Mouse (Mus musculus) kidney, embryonic 14.5 days (tissue): Measurements from ENCODE around the gene Gm11027. TPM values are rescaled to one million over a fixed set of nuclear protein-coding genes. Genes with fewer than 3 reads are reported as not detected.
A peak's percentile ranks its signal among the peaks of the same experiment; 100 is the strongest.

Experiments used
- ATAC-seq: fragments of 200-750 bp; cut with Nextera tagmentation; 2 replicates; pipeline ENCODE4 v1.8.0; 2017; ENCODE audit warnings: moderate number of reproducible peaks, mild to moderate bottlenecking, moderate TSS enrichment, moderate library complexity; ENCODE audit not compliant: low FRiP score, low TSS enrichment
- H3K27ac ChIP-seq: fragments of 300-500 bp; sonication (generic); 2 replicates; pipeline ENCODE4 v1.5.1; 2014; ENCODE audit warnings: low read depth, mild to moderate bottlenecking, low read length, moderate library complexity, mixed read lengths
- H3K27me3 ChIP-seq: fragments of 300-500 bp; sonication (generic); 2 replicates; pipeline ENCODE4 v1.6.1; 2014; ENCODE audit warnings: mild to moderate bottlenecking, low read length; ENCODE audit not compliant: control insufficient read depth, insufficient read depth
- H3K36me3 ChIP-seq: fragments of 300-500 bp; sonication (generic); 2 replicates; pipeline ENCODE4 v1.6.1; 2014; ENCODE audit warnings: low read length, mixed read lengths; ENCODE audit not compliant: control insufficient read depth, insufficient read depth
- H3K4me1 ChIP-seq: fragments of 300-500 bp; sonication (generic); 2 replicates; pipeline ENCODE4 v1.6.1; 2014; ENCODE audit warnings: low read length, mixed read lengths; ENCODE audit not compliant: control insufficient read depth, insufficient read depth
- H3K4me2 ChIP-seq: fragments of 300-500 bp; sonication (generic); replicated peaks from 2 replicates; pipeline ENCODE4 v1.6.1; 2014; ENCODE audit warnings: low read depth, mild to moderate bottlenecking, low read length
- H3K4me3 ChIP-seq: fragments of 300-500 bp; sonication (generic); 2 replicates; pipeline ENCODE4 v1.5.1; 2014; ENCODE audit warnings: mild to moderate bottlenecking, low read length
- H3K9ac ChIP-seq: fragments of 300-500 bp; sonication (generic); 2 replicates; pipeline ENCODE4 v1.6.1; 2014; ENCODE audit warnings: low read depth, mild to moderate bottlenecking, low read length, moderate library complexity
- H3K9me3 ChIP-seq: fragments of 300-500 bp; sonication (generic); 2 replicates; pipeline ENCODE4 v1.6.1; 2016; ENCODE audit warnings: low read length; ENCODE audit not compliant: control insufficient read depth
- WGBS: fragments of 180-500 bp; shearing (Covaris S2); extraction: QIAGEN DNeasy Blood & Tissue Kit; methylation state at CpG from one replicate; pipeline ENCODE4 v1.1.7; 2014; 5-methylcytosine and 5-hydroxymethylcytosine counted together
- polyA plus RNA-seq: library from polyadenylated mRNA; unstranded; fragments of >200 nt; fragmentation: Nextera tagmentation; extraction: Ambion mirVana; gene quantifications from 2 replicates; pipeline ENCODE4 v1.2.1, GENCODE M21; 2014

Gene Gm11027
- polyA plus RNA-seq, 1 experiment from 2014 or later = not detected

- no peaks in the 10 kb centered on the region for H3K4me1 ChIP-seq
- H3K4me3 ChIP-seq = no peak overlapping the region
- H3K9me3 ChIP-seq = no peaks in the 10 kb centered on the region
- H3K27ac ChIP-seq = no peak overlapping the region
- no peaks in the 10 kb centered on the region for H3K27me3 ChIP-seq
- no peak overlapping the region for H3K9ac ChIP-seq
- 91% methylated on average over 1 of the region's 1 CpGs for WGBS
- peaks cover 28% of the 10 kb centered on the region for H3K36me3 ChIP-seq
- no peak for ATAC-seq
- H3K4me2 ChIP-seq = no peak overlapping the region
These were observed 30.6 kb upstream of the Gm11027 start for GRCm38 (mm10) chr12:116244601-116245000.

- Histone ChIP-seq H3K4me1 (no peaks in the 10 kb centered on the region), H3K9me3 (no peaks in the 10 kb centered on the region), H3K4me3 (no peak overlapping the region), H3K9ac (no peak overlapping the region), H3K36me3 (peaks cover 14% of the 10 kb centered on the region; the same call in 1 of the 2 replicates), H3K27ac (no peak overlapping the region), H3K27me3 (no peaks in the 10 kb centered on the region), H3K4me2 (no peak overlapping the region)
- WGBS = 69% methylated on average over 8 of the region's 8 CpGs
- ATAC-seq = no peak
These were observed 20.5 kb upstream of the Gm11027 start for GRCm38 (mm10) chr12:116254652-116255051.

GRCm38 (mm10) chr12:116255636-116256035 is 19.6 kb upstream of the Gm11027 start:
- WGBS = 89% methylated on average over 11 of the region's 11 CpGs
- no peak overlapping the region for H3K4me3 ChIP-seq
- no peak overlapping the region for H3K27ac ChIP-seq
- no peak overlapping the region for H3K9ac ChIP-seq
- H3K36me3 ChIP-seq = peaks cover 14% of the 10 kb centered on the region; the same call in 1 of the 2 replicates
- no peak for ATAC-seq
- H3K4me2 ChIP-seq = no peak overlapping the region
- no peaks in the 10 kb centered on the region for H3K9me3 ChIP-seq
- no peaks in the 10 kb centered on the region for H3K4me1 ChIP-seq
- no peaks in the 10 kb centered on the region for H3K27me3 ChIP-seq

GRCm38 (mm10) chr12:116258321-116258720 is 16.9 kb upstream of the Gm11027 start:
- Histone ChIP-seq H3K9me3 (no peaks in the 10 kb centered on the region), H3K27me3 (no peaks in the 10 kb centered on the region), H3K36me3 (0 out of 2 replicates have a peak, but pooled peaks cover 8% of the 10 kb centered on the region), H3K9ac (no peak overlapping the region), H3K4me1 (no peaks in the 10 kb centered on the region), H3K4me2 (no peak overlapping the region), H3K4me3 (no peak overlapping the region), H3K27ac (no peak overlapping the region)
- WGBS = 79% methylated on average over 2 of the region's 2 CpGs
- no peak for ATAC-seq

GRCm38 (mm10) chr12:116262555-116263341 is 12.4 kb upstream of the Gm11027 start, which contains the start of gene Wdr60:
Wdr60 (minus strand) TSS chr12:116263022.
- ATAC-seq = peak; percentile 99
- H3K4me1 ChIP-seq = no peaks in the 10 kb centered on the region
- peak within 1 kb of the TSS; percentile 62 for H3K4me3 ChIP-seq
- H3K27ac ChIP-seq = peak within 1 kb of the TSS; percentile 72; the same call in 1 of the 2 replicates
- H3K9ac ChIP-seq = peak within 1 kb of the TSS; percentile 71
- 4% methylated on average over 39 of the region's 47 CpGs for WGBS
- no peaks in the 10 kb centered on the region for H3K9me3 ChIP-seq
- peak within 1 kb of the TSS; percentile 55 for H3K4me2 ChIP-seq
- no peaks in the 10 kb centered on the region for H3K36me3 ChIP-seq
- H3K27me3 ChIP-seq = no peaks in the 10 kb centered on the region

- Histone ChIP-seq H3K4me2 (no peak overlapping the region), H3K9me3 (no peaks in the 10 kb centered on the region), H3K9ac (no peak overlapping the region), H3K4me3 (no peak overlapping the region), H3K27me3 (no peaks in the 10 kb centered on the region), H3K36me3 (no peaks in the 10 kb centered on the region), H3K27ac (no peak overlapping the region), H3K4me1 (no peaks in the 10 kb centered on the region)
- ATAC-seq = no peak
- WGBS = 92% methylated on average over 2 of the region's 2 CpGs
These were observed 10.4 kb upstream of the Gm11027 start for GRCm38 (mm10) chr12:116264756-116265155.

- H3K4me2 ChIP-seq = no peak overlapping the region
- H3K4me1 ChIP-seq = no peaks in the 10 kb centered on the region
- WGBS = 82% methylated on average over 2 of the region's 2 CpGs
- H3K27ac ChIP-seq = no peak overlapping the region
- H3K27me3 ChIP-seq = no peaks in the 10 kb centered on the region
- no peak for ATAC-seq
- no peaks in the 10 kb centered on the region for H3K9me3 ChIP-seq
- H3K4me3 ChIP-seq = no peak overlapping the region
- no peaks in the 10 kb centered on the region for H3K36me3 ChIP-seq
- no peak overlapping the region for H3K9ac ChIP-seq
These were observed 9.9 kb upstream of the Gm11027 start for GRCm38 (mm10) chr12:116265275-116265674.

- H3K4me3 ChIP-seq = no peak overlapping the region
- H3K9ac ChIP-seq = no peak overlapping the region
- no peaks in the 10 kb centered on the region for H3K27me3 ChIP-seq
- no peaks in the 10 kb centered on the region for H3K4me1 ChIP-seq
- H3K36me3 ChIP-seq = no peaks in the 10 kb centered on the region
- WGBS = 78% methylated on average over 5 of the region's 5 CpGs
- H3K4me2 ChIP-seq = no peak overlapping the region
- H3K9me3 ChIP-seq = no peaks in the 10 kb centered on the region
- ATAC-seq = no peak
- H3K27ac ChIP-seq = no peak overlapping the region
These were observed 5.7 kb upstream of the Gm11027 start for GRCm38 (mm10) chr12:116269450-116269849.

GRCm38 (mm10) chr12:116270538-116270937 is 4.6 kb upstream of the Gm11027 start:
- H3K36me3 ChIP-seq = no peaks in the 10 kb centered on the region
- no peaks in the 10 kb centered on the region for H3K27me3 ChIP-seq
- WGBS = 83% methylated on average over 1 of the region's 1 CpGs
- H3K27ac ChIP-seq = no peak overlapping the region
- H3K9ac ChIP-seq = no peak overlapping the region
- no peaks in the 10 kb centered on the region for H3K4me1 ChIP-seq
- no peak for ATAC-seq
- no peak overlapping the region for H3K4me2 ChIP-seq
- no peak overlapping the region for H3K4me3 ChIP-seq
- no peaks in the 10 kb centered on the region for H3K9me3 ChIP-seq
